Mouse (Mus musculus) lung, adult 2 months (tissue): Measurements from ENCODE around the gene Desi1. TPM values are rescaled to one million over a fixed set of nuclear protein-coding genes. Genes with fewer than 3 reads are reported as not detected.

Source experiments
- DNase-seq: peaks from one replicate; pipeline ENCODE4 v3.0.0; 2022
- H3K4me1 ChIP-seq: fragments of 200-500 bp; 2 replicates; pipeline ENCODE4 v1.6.1; 2011; ENCODE audit warnings: low read length; ENCODE audit not compliant: control insufficient read depth, insufficient read depth
- H3K4me3 ChIP-seq: fragments of 200-500 bp; replicated peaks from 2 replicates; pipeline ENCODE3; 2011; ENCODE audit warnings: low read depth, mild to moderate bottlenecking, control low read depth, low read length; ENCODE audit errors: extremely low read depth
- CTCF ChIP-seq: fragments of 200-500 bp; IDR thresholded peaks from 2 replicates; pipeline ENCODE4 v1.5.1; 2011; ENCODE audit warnings: mild to moderate bottlenecking, low read length, control low read depth; ENCODE audit not compliant: insufficient read depth
- POLR2A ChIP-seq: fragments of 200-500 bp; IDR thresholded peaks from 2 replicates; pipeline ENCODE4 v1.6.1; 2011; ENCODE audit warnings: low read depth, mild to moderate bottlenecking, control low read depth, low read length, borderline replicate concordance; ENCODE audit errors: extremely low read depth
- WGBS: fragments of 180-500 bp; shearing (Covaris S2); methylation state at CpG from one replicate; pipeline ENCODE4 v1.1.7; 2018; 5-methylcytosine and 5-hydroxymethylcytosine counted together
- polyA plus RNA-seq: library from polyadenylated mRNA; depleted of rRNA; stranded (reverse); fragments of >200 nt; gene quantifications from 2 replicates; pipeline ENCODE4 v1.2.3, GENCODE M21; 2012; rRNA removed

Desi1 gene
- 24.0 and 31.1 TPM in 2 replicates for polyA plus RNA-seq

- 86% methylated on average over 4 of the region's 4 CpGs for WGBS
- TF ChIP-seq POLR2A: no peak
- TF ChIP-seq CTCF: no peak
- H3K4me3 ChIP-seq: no peak within 1 kb of the TSS
- H3K4me1 ChIP-seq: no peaks in the 10 kb centered on the region
- no peak for DNase-seq
These were observed at the start of gene Desi1 for GRCm38 (mm10) chr15:82033762-82034161. Gene Desi1, minus strand, starts transcription at chr15:82033862.

GRCm38 (mm10) chr15:82081161-82081560, 47.5 kb upstream of the Desi1 start:
- Histone ChIP-seq H3K4me3 (no peak overlapping the region), H3K4me1 (no peaks in the 10 kb centered on the region)
- WGBS: 27% methylated on average over 7 of the region's 7 CpGs
- DNase-seq: no peak
- no peak for TF ChIP-seq POLR2A
- peak; percentile 36 for TF ChIP-seq CTCF

- 44% methylated on average over 10 of the region's 10 CpGs for WGBS
These were observed 46.2 kb upstream of the Desi1 start for GRCm38 (mm10) chr15:82079883-82080282.

GRCm38 (mm10) chr15:82073490-82073889, 39.8 kb upstream of the Desi1 start:
- Histone ChIP-seq H3K4me1 (no peaks in the 10 kb centered on the region), H3K4me3 (no peak overlapping the region)
- 72% methylated on average over 7 of the region's 7 CpGs for WGBS
- DNase-seq: no peak
- TF ChIP-seq POLR2A: no peak
- no peak for TF ChIP-seq CTCF

More at GRCm38 (mm10) chr15:82079883-82080282, 46.2 kb upstream of the Desi1 start:
- H3K4me1 ChIP-seq: no peaks in the 10 kb centered on the region
- no peak for DNase-seq
- H3K4me3 ChIP-seq: no peak overlapping the region
- TF ChIP-seq POLR2A (no peak), CTCF (no peak)

GRCm38 (mm10) chr15:82071816-82072469, 38.3 kb upstream of the Desi1 start:
- 88% methylated on average over 26 of the region's 26 CpGs for WGBS
- no peak for DNase-seq
- no peaks in the 10 kb centered on the region for H3K4me1 ChIP-seq
- no peak overlapping the region for H3K4me3 ChIP-seq
- TF ChIP-seq POLR2A (no peak), CTCF (no peak)

GRCm38 (mm10) chr15:82069898-82070297, 36.2 kb upstream of the Desi1 start, which contains the start of gene Mei1:
Gene Mei1, plus strand, starts transcription at chr15:82069996.
- 18% methylated on average over 40 of the region's 40 CpGs for WGBS

GRCm38 (mm10) chr15:82065511-82065910, 31.8 kb upstream of the Desi1 start:
- TF ChIP-seq CTCF (peak; percentile 66), POLR2A (no peak)
- Histone ChIP-seq H3K4me3 (no peak overlapping the region), H3K4me1 (no peaks in the 10 kb centered on the region)
- 8% methylated on average over 7 of the region's 7 CpGs for WGBS
- peak; percentile 36 for DNase-seq

More at GRCm38 (mm10) chr15:82069898-82070297, 36.2 kb upstream of the Desi1 start, which contains the start of gene Mei1:
- DNase-seq: no peak
- Histone ChIP-seq H3K4me3 (no peak within 1 kb of the TSS), H3K4me1 (no peaks in the 10 kb centered on the region)
- no peak for TF ChIP-seq POLR2A
- TF ChIP-seq CTCF: no peak

GRCm38 (mm10) chr15:82063909-82064308, 30.2 kb upstream of the Desi1 start:
- no peak for TF ChIP-seq POLR2A
- TF ChIP-seq CTCF: no peak
- no peak for DNase-seq
- H3K4me3 ChIP-seq: no peak overlapping the region
- 58% methylated on average over 14 of the region's 14 CpGs for WGBS
- no peaks in the 10 kb centered on the region for H3K4me1 ChIP-seq

GRCm38 (mm10) chr15:82058719-82059201, 25.1 kb upstream of the Desi1 start, which contains the start of gene 4930407I10Rik:
Gene 4930407I10Rik, plus strand, starts transcription at chr15:82059151.
- TF ChIP-seq POLR2A (no peak), CTCF (no peak)
- no peak within 1 kb of the TSS for H3K4me3 ChIP-seq
- WGBS: 69% methylated on average over 1 of the region's 1 CpGs
- H3K4me1 ChIP-seq: no peaks in the 10 kb centered on the region
- no peak for DNase-seq

- H3K4me1 ChIP-seq: no peaks in the 10 kb centered on the region
- no peak for TF ChIP-seq CTCF
- no peak for TF ChIP-seq POLR2A
- DNase-seq: no peak
- WGBS: 76% methylated on average over 5 of the region's 5 CpGs
- H3K4me3 ChIP-seq: no peak overlapping the region
These were observed 18.9 kb upstream of the Desi1 start for GRCm38 (mm10) chr15:82052544-82052943.
